Mouse (Mus musculus) forelimb bud, embryonic 11.5 days (tissue): Measurements from ENCODE around the gene Coa5.

Experiments used
- DNase-seq: peaks from one replicate; pipeline ENCODE4 v3.0.0-alpha.2; 2012; ENCODE audit warnings: low read depth, low spot score

Gene Coa5

DNA sequence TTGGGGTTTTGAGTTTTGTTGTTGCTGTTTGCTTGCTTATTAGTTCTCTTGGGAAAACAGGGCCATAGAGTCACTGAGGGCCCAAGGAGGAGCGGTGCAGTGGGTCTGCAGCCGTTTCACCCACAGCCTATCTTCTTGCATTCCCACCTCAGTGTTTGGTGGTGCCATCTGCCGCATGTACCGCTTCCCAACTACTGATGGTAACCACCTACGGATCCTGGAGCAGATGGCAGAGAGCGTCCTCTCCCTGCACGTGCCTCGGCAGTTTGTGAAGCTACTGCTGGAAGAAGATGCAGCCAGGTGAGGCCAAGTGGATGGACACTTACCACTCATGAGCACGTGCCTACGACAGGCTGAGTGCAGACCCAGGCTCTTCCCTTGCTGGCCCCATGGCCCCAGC, 61.8 kb downstream of the Coa5 start:
- no peak for DNase-seq
